Mouse (Mus musculus): ENCODE results near the gene Tnfrsf19.
A peak's percentile ranks its signal among the peaks of the same experiment; 100 is the strongest.

The Tnfrsf19 gene

DNA sequence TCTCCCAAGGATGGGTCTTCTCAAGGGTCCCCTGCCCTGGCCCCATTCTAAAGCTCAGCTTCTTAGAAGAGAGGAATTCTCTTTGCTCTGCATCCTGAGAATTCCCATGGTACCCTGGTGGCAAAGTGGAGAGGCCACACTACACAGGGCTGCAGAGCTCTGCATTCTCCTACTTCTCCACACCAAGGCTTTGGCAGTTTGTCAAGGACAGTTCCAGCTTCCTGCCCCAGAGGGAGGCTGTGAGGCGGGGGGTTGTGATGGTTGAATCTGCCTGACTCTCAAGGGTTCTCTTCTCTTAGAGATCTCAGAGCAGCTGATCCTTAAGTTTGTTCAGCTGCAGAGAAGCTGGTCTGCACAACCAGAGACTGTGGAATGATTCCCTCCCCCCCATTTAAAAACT, 23.9 kb downstream of the Tnfrsf19 start:
- no peak for DNase-seq (ENCODE audit: extremely low spot score, low spot score)

DNA sequence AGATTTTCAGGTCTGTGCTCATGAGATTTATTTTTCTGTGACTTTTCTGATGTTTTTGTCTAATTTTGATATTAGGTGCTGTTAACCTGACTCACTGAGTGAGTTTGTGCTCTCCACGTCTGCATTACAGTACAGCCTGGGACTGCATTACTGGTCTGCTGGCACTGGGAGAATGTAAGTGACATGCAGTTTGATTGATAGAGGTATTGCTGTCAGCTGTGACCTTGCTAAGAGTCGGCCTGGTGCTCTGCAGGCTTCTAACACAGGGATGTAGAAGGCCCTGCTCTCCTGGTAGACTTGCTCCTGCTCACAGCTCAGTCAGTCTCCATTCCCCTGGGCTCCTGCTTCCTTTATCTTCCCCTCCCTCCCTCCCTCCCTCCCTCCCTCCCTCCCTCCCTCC, 25.3 kb downstream of the Tnfrsf19 start:
- DNase-seq (ENCODE audit: extremely low spot score, low spot score) = no peak

DNA sequence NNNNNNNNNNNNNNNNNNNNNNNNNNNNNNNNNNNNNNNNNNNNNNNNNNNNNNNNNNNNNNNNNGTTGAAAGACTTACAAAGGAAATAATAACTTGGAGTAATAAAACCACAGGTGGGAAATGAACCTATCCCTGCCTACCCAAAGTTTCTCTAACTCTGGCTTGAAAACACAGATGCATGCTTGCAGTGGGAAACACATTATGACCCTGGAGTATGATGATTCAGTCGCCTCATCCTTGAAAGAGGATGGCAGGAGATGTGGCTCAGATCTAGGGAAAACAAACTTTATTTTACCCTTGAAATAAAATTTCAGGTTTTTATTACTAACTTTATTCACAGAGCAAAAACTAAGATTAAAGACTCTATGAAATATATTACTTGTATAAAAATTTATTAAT, 26.4 kb downstream of the Tnfrsf19 start:
- no peak for DNase-seq (ENCODE audit: extremely low spot score, low spot score)

DNA sequence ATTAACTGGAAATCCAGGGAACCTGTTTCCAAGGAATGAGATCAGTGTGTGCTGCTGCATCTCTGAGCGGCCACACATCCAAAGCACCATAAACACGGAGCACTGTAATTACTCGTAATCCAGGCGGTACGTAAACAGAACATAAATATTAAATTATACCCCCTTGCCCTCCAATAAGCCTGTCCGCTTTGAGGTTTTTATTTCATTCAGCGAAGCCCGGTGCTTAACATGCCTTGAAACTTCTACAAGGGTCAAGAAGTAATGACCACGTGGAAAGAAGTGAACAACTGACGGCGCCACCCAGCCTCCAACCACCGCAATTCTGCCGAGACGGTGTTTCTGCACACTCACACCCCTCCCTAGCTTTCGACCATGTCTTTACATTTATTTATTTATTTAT, 31.7 kb downstream of the Tnfrsf19 start:
- no peak for DNase-seq (ENCODE audit: extremely low spot score, low spot score)

DNA sequence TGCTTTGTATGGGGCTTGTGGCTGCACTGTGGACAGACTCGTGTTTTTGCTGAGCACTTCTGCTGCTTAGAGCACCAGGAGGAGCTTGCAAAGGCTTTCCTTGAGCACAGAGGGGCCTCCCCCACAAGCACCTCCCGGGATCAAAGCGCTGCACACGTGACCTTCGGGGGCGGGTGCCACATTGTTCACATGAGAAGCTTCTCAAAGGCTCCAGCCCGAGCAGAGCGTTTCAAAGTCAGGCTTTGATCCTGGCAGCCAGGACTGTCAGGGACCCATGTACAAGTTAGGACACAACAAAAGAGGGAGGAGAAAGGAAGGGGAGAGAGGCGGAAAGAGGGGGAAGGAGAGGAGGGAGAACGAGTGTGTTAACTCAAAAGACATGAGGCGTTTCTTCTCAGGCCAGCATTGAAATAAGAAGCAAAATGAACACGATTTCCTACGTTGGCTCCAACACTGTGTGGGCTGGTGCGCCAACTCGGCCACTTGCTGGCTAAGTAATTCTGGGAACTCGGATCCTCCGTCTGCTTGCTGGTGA, 33.8 kb downstream of the Tnfrsf19 start:
- peak; percentile 87 for DNase-seq (ENCODE audit: extremely low spot score, low spot score)

DNA sequence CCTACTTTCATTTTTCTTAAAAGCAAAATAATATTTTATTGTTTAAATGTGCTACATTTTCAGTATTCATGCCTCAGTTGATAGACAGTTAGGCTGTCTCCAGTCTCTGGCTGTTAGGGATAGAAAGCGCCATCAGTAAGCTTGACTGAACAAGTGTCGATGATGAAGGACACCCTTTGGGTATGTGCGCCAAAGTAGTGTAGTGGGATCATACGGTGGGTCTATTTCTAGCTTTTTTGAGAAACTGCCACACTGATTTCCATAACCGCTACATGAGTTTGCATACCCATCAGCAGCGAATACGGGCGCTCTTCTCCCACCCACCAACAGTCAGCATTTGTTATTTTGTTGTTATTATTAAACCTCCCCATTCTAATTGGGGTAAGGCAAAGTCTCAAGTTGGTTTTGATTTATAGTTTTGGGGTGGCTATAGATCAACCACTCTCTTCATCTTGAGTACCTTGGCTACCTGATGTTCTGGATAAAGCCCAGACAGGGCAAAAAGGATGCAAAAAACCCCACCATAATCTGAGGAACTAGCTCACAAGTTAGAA, 34.6 kb downstream of the Tnfrsf19 start:
- DNase-seq (ENCODE audit: extremely low spot score, low spot score) = no peak

DNA sequence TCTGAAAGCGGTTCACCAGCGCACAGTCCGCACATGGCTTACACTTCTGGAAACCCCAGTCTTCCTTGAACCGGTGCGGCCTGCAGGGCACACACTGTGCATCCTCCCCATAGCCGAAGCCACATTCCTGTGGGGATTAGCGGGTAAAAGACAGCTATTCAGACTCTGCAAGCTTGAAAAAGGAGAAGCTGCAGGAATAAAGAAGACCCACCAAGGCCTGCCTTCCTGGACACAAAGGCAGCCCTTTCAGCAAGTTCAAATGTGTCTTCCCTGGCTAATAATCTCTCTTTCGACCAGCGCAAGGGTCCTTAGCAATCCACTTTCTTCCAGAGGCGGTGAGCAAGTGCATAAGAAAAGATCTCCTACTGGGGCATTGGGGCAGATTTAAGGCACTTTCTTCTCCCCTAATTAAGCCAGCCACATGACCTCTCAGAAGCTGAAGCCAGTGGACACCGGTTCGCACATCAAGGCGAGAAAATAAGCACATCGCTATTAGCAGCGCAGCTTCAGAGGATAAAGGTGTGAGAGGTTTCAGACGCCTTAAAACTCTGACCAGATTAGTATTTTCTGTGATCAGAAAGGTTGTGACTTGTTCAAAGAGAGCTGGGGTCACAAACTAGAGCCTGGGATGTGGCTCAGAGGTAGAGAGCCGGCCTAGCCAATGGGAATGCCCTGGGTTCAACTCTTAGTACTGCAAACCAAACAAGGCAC, 41.0 kb downstream of the Tnfrsf19 start:
- no peak for DNase-seq (ENCODE audit: extremely low spot score, low spot score)

DNA sequence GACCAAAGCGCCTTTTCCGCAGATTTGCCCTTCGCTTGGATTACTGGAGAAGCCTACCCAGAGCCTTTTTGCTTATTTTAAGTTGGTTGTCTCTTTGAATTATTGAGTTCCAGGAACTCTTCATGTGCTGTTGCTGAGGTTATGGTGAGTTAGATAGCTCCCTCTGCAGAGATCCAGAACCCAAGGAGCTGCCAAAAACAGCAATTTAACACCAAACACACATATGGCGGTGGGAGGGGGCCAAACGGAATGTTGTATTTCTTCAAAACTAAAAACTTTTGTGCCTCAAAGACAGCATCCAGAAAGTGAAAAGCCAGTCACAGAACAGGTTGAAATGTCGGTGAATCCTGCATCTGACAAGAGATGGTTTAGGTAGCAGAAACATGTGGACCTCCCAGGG, 42.6 kb downstream of the Tnfrsf19 start:
- no peak for DNase-seq (ENCODE audit: extremely low spot score, low spot score)

DNA sequence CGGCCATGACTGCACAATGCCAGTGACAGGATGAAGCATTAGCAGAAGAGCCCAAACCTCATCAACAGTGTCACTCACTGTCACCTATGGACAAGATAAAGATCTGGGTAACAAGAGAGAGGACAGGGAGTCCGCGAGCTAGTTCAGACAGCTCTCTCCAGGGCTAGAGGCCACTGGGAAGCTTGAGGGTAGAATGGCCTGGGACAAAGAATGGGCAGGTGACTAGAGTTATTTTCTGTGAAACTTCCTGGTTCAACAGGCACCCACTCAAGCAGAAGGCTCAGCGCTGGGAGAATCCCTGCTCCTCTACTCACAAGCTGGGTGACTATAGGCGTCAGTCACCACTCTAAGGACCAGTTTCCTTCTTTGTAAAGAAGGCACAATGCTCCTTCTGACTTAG, 46.2 kb downstream of the Tnfrsf19 start:
- DNase-seq (ENCODE audit: extremely low spot score, low spot score) = no peak

DNA sequence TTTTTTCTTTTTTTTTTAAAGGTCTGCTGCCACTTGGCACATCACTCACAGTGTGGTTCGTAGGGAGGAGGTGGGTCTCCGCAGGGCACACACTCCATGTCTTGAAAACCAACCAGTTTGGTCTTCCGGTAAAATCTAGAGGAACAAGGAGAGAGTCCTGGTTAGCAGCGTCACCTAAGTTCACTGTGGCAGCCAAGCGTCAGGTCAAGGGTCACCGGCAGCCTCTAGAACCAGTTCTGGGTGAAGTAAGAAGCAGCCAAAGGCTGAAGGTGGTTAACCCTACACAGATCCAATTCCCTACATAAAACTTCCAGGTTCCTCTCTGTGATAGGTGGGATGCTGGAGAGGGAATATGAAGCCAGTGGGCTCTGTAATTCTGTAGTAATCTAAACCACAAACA, 49.7 kb downstream of the Tnfrsf19 start:
- DNase-seq (ENCODE audit: extremely low spot score, low spot score) = no peak

DNA sequence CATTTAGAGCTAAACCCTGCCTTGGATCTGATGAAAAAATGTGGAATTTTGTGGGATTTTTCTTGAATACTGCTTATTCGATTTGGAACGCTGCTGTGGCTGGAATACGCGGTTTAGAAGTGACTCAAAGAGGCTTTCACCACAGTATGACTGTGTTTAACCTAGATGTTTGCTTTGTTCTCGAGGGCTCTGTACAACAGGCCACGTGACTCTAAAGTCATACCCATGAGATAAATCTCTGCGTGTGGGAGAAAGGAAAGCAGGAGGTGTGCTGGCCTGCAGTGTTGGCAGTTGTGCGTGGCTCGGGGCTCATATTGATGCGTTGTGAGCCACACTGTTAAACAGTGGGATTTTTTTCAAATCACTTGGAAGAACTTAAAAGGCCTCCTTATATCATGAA, 52.8 kb downstream of the Tnfrsf19 start:
- no peak for DNase-seq (ENCODE audit: extremely low spot score, low spot score)

DNA sequence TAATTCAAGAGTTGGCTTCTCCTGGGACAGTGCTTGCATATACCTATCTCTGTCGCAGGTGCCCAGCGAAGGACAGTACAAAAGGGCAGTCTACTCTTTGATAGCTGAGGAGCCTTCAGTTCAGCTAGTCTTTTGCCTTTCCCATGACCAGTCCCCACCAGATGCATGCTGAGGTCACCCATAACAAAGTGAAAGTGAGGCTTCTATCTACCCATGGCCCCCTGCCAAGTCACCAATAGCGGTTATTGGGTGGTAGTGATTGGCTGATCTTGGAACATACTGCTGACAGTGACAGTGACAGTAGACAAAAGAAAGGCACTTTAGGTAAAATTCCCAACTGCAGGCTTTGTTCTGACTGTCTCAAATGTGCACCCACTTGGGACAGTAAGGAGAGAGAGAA, 53.2 kb downstream of the Tnfrsf19 start:
- no peak for DNase-seq (ENCODE audit: extremely low spot score, low spot score)

DNA sequence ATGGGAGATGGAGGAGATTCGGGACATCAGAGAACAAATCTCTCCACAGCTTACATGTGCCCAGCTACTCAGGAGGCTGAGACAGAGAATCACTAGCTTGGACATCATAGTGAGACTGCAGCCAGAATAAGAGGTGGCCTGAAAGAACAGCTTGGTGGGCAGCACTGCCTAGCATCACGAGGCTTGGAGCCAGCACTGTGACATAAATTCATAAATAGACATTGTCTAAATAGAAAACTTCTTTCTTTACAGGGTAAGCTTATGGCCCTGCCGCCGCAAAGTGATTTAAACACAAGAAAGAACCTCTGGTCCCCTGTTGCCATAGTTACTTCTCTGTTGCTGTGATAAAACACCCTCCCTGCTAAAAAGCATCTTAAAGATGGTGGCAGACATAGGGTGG, 54.1 kb downstream of the Tnfrsf19 start:
- DNase-seq (ENCODE audit: extremely low spot score, low spot score) = no peak

DNA sequence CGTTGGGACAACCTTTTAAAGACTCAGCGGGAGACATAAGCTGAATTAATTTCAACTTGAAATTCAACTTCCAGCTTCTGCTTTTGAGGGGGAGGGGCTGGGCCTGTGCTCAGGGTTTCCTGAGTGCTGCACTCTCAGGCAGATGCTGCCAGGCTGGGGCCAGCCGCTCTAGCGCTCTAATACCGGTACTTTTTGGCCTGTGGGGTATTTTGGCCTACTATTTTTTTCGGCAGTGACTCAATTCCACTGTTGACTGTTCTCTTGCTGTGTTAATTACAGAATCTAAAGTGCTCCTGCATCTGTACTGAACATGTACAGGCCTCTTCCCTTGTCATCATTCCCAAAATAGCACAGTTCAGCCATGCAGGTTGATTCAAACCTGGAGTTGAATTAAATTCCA, 58.1 kb downstream of the Tnfrsf19 start:
- DNase-seq (ENCODE audit: extremely low spot score, low spot score) = no peak

DNA sequence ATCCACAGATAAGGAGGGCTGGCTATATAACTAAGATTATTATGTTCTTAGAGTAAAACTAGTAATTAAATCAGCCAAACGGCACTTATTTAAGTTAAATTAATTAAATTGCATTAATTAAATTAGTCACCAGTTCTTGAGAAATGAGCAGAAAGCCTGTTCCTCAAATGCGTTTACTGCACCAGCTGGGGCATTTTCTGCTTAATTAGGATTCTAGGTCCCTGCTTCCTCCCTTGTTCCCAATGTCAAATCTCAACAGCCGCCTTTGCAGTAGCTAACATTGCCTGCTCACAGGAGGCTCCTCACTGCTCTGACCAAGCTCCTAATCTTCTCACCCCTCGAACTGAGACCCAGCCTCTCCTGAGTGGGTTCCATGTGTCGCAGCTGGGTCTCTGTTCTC, 59.4 kb downstream of the Tnfrsf19 start:
- no peak for DNase-seq (ENCODE audit: extremely low spot score, low spot score)

DNA sequence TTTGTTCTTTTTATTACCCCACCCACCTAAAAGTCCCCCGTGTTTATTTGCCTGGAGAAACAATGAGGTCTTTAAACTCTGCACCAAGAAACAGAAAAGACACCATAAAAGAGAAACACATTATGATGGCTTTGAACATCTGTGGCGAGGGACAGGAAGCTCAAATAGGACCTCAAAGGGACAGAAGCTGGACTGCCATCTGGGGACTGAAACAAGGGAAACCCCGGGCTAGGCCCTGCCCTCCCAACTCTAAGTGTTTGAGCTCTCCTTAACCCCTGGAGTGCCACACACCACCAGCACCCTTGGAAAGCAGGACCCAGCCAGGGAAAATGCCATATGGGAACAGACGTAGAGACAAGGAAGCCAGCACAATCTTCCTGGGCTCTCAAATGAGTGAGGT, 61.2 kb downstream of the Tnfrsf19 start:
- DNase-seq (ENCODE audit: extremely low spot score, low spot score) = no peak

DNA sequence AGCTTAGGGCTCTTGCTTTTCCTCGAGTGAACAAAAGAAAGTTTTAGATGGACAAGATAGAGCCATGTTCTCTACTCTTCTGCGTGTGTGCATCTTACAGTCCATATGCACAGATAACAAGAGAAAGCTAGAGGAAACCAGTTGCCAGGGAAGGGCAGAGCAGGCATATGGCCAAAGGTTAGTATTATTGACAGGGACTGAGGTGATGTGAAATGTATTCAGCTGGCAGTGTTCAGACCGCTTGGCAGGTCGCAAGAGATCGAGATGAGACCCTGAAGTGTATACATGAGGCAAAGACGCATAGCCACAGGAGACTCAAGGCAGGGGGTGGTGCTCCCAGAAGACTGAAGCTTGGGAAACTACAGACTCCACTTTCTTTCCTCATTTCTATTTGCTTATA, 62.0 kb downstream of the Tnfrsf19 start:
- no peak for DNase-seq (ENCODE audit: extremely low spot score, low spot score)

DNA sequence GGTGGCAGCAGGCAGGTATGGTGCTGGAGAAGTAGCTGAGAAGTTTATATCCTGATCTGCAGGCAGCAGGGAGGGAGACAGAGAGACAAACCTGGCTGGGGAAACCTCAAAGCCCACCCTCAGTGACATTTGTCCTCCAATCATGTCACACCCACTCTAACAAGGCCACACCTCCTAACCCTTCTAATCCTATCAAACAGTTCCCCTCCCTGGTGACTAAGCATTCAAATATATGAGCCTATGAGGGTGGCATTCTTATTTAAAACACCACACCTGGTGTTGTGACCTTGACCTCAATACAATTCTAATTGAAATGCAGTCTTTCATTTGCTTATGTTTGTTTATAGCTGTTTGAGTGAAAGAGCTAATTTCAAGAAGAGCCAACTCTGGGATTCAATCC, 64.2 kb downstream of the Tnfrsf19 start:
- DNase-seq (ENCODE audit: extremely low spot score, low spot score) = no peak

DNA sequence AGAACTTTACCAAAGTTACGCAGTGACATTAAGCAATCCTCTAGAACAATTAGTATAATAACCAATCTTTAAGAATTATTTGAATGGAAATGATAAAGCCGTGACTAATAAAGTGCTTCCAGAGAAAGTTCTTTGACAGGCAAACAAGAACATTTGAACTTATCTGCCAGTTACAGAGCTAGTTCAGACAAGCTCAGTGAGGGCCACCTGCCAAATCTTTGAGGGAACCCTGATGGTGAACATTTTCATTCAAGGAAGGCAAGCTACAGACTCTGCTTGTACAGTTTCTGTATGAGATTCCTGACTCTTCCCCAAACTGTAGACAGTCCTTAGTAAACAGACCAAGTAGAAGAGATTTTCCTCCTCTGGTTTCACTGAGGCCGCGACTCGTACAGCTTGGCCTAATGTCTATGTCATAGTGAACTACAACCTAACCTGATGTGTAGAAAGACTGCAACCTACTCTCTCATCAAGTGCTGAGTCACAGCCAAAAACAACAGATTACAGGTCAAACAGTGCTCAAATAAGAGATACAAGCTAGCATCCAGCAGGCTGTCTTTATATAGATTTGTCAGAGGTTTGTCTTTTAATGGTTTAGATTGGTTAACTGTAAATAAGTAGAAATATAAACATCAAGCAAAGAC, 65.9 kb downstream of the Tnfrsf19 start:
- DNase-seq (ENCODE audit: extremely low spot score, low spot score) = no peak

DNA sequence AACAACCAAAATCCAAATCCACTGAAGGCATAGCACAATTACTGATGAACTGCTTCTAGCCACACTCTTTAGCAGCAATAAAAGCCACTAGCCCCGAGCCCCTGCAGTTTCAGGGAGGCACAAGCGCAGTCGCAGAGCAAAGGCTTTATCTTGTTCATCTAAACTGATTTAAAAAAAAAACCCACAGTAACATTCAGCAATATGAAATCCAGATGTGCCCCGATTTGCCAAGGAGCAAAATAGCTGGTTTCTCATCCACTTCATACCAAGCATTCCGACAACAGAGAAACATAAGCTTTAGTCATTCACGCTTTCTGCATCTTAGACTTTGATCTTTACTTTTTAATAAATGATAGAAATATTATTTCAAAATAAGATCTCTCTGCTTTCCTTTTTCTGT, 68.2 kb downstream of the Tnfrsf19 start:
- DNase-seq (ENCODE audit: extremely low spot score, low spot score) = no peak

DNA sequence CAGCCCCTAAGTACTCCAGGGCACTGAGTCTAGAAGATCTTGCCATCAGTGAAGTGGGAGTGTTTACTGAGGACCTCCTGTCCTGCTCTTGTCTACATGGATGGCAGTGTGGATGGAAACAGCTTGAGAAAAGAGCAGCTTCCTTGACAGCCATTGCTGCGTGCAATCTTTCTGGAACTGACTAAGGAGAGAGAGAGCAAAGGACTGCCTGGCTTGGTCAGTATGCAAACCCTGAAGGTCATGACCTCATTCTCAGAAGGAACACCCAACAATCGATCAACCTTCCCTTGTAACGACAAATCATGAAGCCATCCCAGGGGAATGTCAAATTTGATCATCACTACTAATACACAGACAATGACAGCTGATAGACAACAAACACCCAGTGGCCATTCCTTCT, 70.1 kb downstream of the Tnfrsf19 start:
- no peak for DNase-seq (ENCODE audit: extremely low spot score, low spot score)

DNA sequence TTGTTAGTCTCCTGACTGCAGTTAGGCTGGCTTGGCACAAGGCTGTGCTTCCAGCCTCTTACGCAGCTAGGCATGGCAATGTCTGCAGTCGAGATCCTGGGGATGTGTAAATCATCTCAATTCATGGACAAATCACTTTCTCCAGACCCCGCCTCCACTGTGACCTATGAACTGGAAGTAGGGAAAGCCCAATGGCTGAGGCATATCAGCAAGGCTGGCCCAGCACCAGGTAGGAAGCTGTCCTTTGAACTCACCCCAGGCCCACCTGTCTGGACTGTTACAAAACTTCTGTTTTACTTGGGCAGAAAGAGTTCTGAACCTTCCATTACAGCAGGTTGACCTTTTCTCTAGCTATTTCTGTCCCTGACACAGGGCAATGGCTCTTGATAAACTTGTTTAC, 70.6 kb downstream of the Tnfrsf19 start:
- DNase-seq (ENCODE audit: extremely low spot score, low spot score) = no peak

DNA sequence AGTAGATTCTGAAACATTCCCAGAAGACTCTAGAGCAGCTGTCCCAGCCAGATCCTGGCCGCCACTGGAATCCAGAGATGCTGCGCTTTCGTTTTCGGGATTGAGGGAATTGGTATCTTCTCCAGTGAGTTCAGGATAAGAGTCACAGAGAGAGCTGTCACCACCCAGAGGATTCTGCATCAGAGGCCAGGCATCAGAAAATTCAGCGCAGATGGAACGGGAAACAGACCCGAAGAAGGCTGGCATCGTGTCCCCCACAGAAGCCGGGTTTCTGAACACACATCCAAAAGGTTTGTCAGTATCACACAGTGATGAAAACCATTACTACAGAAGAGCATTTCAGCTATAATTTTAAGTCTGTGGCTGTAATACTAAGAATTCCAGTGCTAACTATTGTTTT, 75.3 kb downstream of the Tnfrsf19 start:
- DNase-seq (ENCODE audit: extremely low spot score, low spot score) = no peak
